Comparison of ENCODE assay signal across 15 mouse cellular contexts in genomic region chr3:50882249-50882733, GRCm38 (mm10).
A peak's percentile ranks its signal among the peaks of the same experiment; 100 is the strongest.
DNase-seq lines count a peak whose midpoint lies in the region; ATAC-seq lines count a peak whose summit lies in the region.
"Had no signal": no experiment of that assay in that cellular context is flagged by ENCODE, and none has a peak within 500 bp of the region (broad histone marks: within the 10 kb centered on the region; RNA-seq: fewer than 3 reads in every experiment).

No protein-coding gene starts in this region.

- 0 out of 2 replicates have a peak overlapping the region, but pooled peaks have one; percentile 4 for H3K4me2 ChIP-seq in hindbrain, embryonic 14.5 days (replicated peaks)
- H3K4me2 ChIP-seq: kidney, embryonic 15.5 days; liver, embryonic 13.5 days had no signal

- 0 out of 2 replicates have a peak, but pooled peaks cover 3% of the 10 kb centered on the region for H3K4me1 ChIP-seq in heart, embryonic 10.5 days
- H3K4me1 ChIP-seq in hindbrain, embryonic 14.5 days (replicated peaks; ENCODE audit: control insufficient read depth, insufficient read depth, low read length): peaks cover 10% of the 10 kb centered on the region
- H3K4me1 ChIP-seq: liver, embryonic 13.5 days had no signal

- no peaks in the 10 kb centered on the region for H3K9me3 ChIP-seq in heart, embryonic 10.5 days
- no peaks in the 10 kb centered on the region for H3K9me3 ChIP-seq in hindbrain, embryonic 14.5 days (ENCODE audit: control insufficient read depth, low read length)
- H3K9me3 ChIP-seq: kidney, embryonic 15.5 days; liver, embryonic 13.5 days had no signal

- WGBS in heart, embryonic 10.5 days: 19% methylated on average over 8 of the region's 8 CpGs
- WGBS in hindbrain, embryonic 14.5 days: 6% methylated on average over 8 of the region's 8 CpGs

- ATAC-seq in hindbrain, embryonic 14.5 days (ENCODE audit: low FRiP score): peak; percentile 54
- ATAC-seq in granulocyte monocyte progenitor cell, adult 5-6 weeks (replicated peaks; ENCODE audit: poor library complexity, severe bottlenecking): no peak
- ATAC-seq: Patski had no signal

- no peaks in the 10 kb centered on the region for H3K36me3 ChIP-seq in heart, embryonic 10.5 days
- H3K36me3 ChIP-seq in hindbrain, embryonic 14.5 days (replicated peaks; ENCODE audit: control insufficient read depth, insufficient read depth): no peaks in the 10 kb centered on the region
- H3K36me3 ChIP-seq: kidney, embryonic 15.5 days; liver, embryonic 13.5 days had no signal

- no peak overlapping the region for H3K4me3 ChIP-seq in heart, embryonic 10.5 days
- H3K4me3 ChIP-seq in hindbrain, embryonic 14.5 days (replicated peaks; ENCODE audit: low read length): no peak overlapping the region
- H3K4me3 ChIP-seq: kidney, embryonic 15.5 days; liver, embryonic 13.5 days had no signal

- no peak overlapping the region for H3K27ac ChIP-seq in heart, embryonic 10.5 days
- peak overlapping the region; percentile 70 for H3K27ac ChIP-seq in hindbrain, embryonic 14.5 days
- H3K27ac ChIP-seq: kidney, embryonic 15.5 days; liver, embryonic 13.5 days had no signal

- peak; percentile 48 for DNase-seq in heart, embryonic 10.5 days (ENCODE audit: low spot score)
- no peak for DNase-seq in heart, postnatal 14 days
- peak; percentile 32 for DNase-seq in embryo, embryonic 9.5 days (ENCODE audit: extremely low spot score)
- peak; percentile 30 for DNase-seq in hindbrain, embryonic 14.5 days (ENCODE audit: low spot score)
- peak; percentile 30 for DNase-seq in neural tube, embryonic 10.5 days (ENCODE audit: extremely low spot score, low spot score)
- no peak for DNase-seq in gastrocnemius, postnatal 4 days (ENCODE audit: low spot score in 2 of 2)
- no peak for DNase-seq in spleen, adult 18-20 months
- DNase-seq: cerebellum, adult 9-11 months; heart, postnatal 36 days; liver, embryonic 13.5 days; lung, postnatal 4 days; thymus, adult 18-20 months had no signal

- H3K27me3 ChIP-seq in heart, embryonic 10.5 days (ENCODE audit: insufficient read depth, poor library complexity, severe bottlenecking): no peaks in the 10 kb centered on the region
- no peaks in the 10 kb centered on the region for H3K27me3 ChIP-seq in hindbrain, embryonic 14.5 days (ENCODE audit: control insufficient read depth, insufficient read depth, low read length)
- H3K27me3 ChIP-seq: kidney, embryonic 15.5 days; liver, embryonic 13.5 days had no signal

- H3K9ac ChIP-seq in hindbrain, embryonic 14.5 days: no peak overlapping the region
- H3K9ac ChIP-seq: kidney, embryonic 15.5 days; liver, embryonic 13.5 days had no signal

- intact Hi-C loops in heart, postnatal 14 days (cut with DNase I): no loop called here

Comparison
In these comparisons a context has a peak if more than half of its experiments do, and no peak if none do; other contexts are left out.
1. DNase-seq: peak in heart, embryonic 10.5 days (single experiment), embryo, embryonic 9.5 days (single experiment), hindbrain, embryonic 14.5 days (single experiment) and neural tube, embryonic 10.5 days (single experiment); none in heart, postnatal 14 days (0 of 2), gastrocnemius, postnatal 4 days (0 of 2) and spleen, adult 18-20 months (0 of 2).